Mouse (Mus musculus) hindbrain, embryonic 16.5 days (tissue): ENCODE data around the gene Tuba4a. TPM values are rescaled to one million over a fixed set of nuclear protein-coding genes. Genes with fewer than 3 reads are reported as not detected.
A peak's percentile ranks its signal among the peaks of the same experiment; 100 is the strongest.

ENCODE experiments used
- ATAC-seq: fragments of 200-750 bp; cut with Nextera tagmentation; 2 replicates; pipeline ENCODE4 v1.8.0; 2017; ENCODE audit warnings: moderate TSS enrichment, moderate library complexity
- H3K27ac ChIP-seq: fragments of 300-500 bp; sonication (generic); 2 replicates; pipeline ENCODE4 v1.5.1; 2014; ENCODE audit warnings: low read depth, mild to moderate bottlenecking, control low read depth, low read length, moderate library complexity
- H3K27me3 ChIP-seq: fragments of 300-500 bp; sonication (generic); replicated peaks from 2 replicates; pipeline ENCODE4 v1.6.1; 2014; ENCODE audit warnings: low read length; ENCODE audit not compliant: control insufficient read depth, insufficient read depth
- H3K36me3 ChIP-seq: fragments of 300-500 bp; sonication (generic); 2 replicates; pipeline ENCODE4 v1.6.1; 2014; ENCODE audit warnings: mild to moderate bottlenecking, low read length, moderate library complexity, mixed read lengths; ENCODE audit not compliant: control insufficient read depth, insufficient read depth
- H3K4me1 ChIP-seq: fragments of 300-500 bp; sonication (generic); 2 replicates; pipeline ENCODE4 v1.6.1; 2014; ENCODE audit warnings: low read depth, low read length; ENCODE audit not compliant: control insufficient read depth, insufficient read depth
- H3K4me2 ChIP-seq: fragments of 300-500 bp; sonication (generic); 2 replicates; pipeline ENCODE4 v1.6.1; 2014; ENCODE audit warnings: mild to moderate bottlenecking, low read length, control low read depth, moderate library complexity
- H3K4me3 ChIP-seq: fragments of 300-500 bp; sonication (generic); 2 replicates; pipeline ENCODE4 v1.5.1; 2014; ENCODE audit warnings: mild to moderate bottlenecking, low read length, control low read depth, moderate library complexity
- H3K9ac ChIP-seq: fragments of 300-500 bp; sonication (generic); 2 replicates; pipeline ENCODE4 v1.6.1; 2014; ENCODE audit warnings: low read depth, mild to moderate bottlenecking, control low read depth, low read length, moderate library complexity
- H3K9me3 ChIP-seq: fragments of 300-500 bp; sonication (generic); 2 replicates; pipeline ENCODE4 v1.6.1; 2014; ENCODE audit warnings: mild to moderate bottlenecking, low read length, moderate library complexity; ENCODE audit not compliant: control insufficient read depth
- WGBS: fragments of 180-500 bp; shearing (Covaris S2); extraction: QIAGEN DNeasy Blood & Tissue Kit; methylation state at CpG from one replicate; pipeline ENCODE4 v1.1.7; 2014; 5-methylcytosine and 5-hydroxymethylcytosine counted together
- polyA plus RNA-seq: library from polyadenylated mRNA; unstranded; fragments of >200 nt; fragmentation: Nextera tagmentation; extraction: Ambion mirVana; gene quantifications from 2 replicates; pipeline ENCODE4 v1.2.1, GENCODE M21; 2015

Tuba4a gene
- polyA plus RNA-seq, 1 experiment from 2014 or later: 74.1 TPM

- Histone ChIP-seq H3K4me3 (no peak overlapping the region), H3K36me3 (no peaks in the 10 kb centered on the region), H3K4me2 (no peak overlapping the region), H3K4me1 (peaks cover 5% of the 10 kb centered on the region), H3K27me3 (no peaks in the 10 kb centered on the region), H3K9ac (no peak overlapping the region), H3K27ac (no peak overlapping the region), H3K9me3 (no peaks in the 10 kb centered on the region)
- 72% methylated on average over 13 of the region's 13 CpGs for WGBS
- no peak for ATAC-seq
Observed at GRCm38 (mm10) chr1:75252308-75252707, 32.6 kb upstream of the Tuba4a start.

DNA sequence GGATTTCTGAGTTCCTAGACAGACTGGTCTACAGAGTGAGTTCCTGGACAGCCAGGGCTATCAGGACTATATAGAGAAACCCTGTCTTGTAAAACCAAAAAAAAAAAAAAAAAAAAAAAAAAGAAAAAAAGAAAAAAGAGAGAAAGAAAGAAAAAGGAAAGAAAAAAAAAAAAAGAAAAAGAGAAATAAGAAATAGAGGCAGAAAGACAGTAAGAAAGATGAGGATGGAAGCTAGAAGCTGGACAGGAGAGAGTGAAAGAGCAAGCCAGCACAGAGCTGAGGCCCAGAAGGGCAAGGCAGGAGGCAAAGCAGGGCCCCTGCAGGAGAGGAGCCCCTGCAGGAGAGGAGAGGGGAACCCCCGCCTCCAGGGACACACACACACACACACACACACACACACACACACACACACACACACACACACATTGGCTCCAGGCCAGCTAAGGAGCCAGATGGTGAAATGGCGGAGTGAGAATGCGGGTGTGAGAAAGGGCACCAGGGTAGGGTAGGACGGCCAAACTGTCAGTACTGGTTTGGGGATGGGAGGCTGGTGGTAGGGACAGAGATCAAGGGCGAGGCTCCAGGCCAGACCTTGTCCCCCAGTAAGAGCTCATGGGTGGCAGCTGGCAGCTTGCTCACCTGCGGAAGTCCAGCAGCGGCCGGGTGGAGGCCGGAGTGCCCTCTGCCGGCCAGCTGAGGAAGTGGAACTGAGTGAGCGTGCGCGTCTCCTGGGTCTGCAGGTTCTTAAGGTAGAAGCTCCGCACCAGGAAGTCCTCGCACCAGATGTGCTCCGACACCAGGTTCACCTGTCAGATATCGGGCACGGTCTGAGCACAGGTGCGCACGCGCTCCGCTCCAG, 31.7 kb upstream of the Tuba4a start:
- peak overlapping the region; percentile 8; the same call in 1 of the 2 replicates for H3K4me3 ChIP-seq
- H3K36me3 ChIP-seq: no peaks in the 10 kb centered on the region
- WGBS: 3% methylated on average over 22 of the region's 22 CpGs
- peak overlapping the region; percentile 48 for H3K4me2 ChIP-seq
- no peak overlapping the region; the same call in 1 of the 2 replicates for H3K27ac ChIP-seq
- H3K27me3 ChIP-seq: no peaks in the 10 kb centered on the region
- H3K4me1 ChIP-seq: peaks cover 5% of the 10 kb centered on the region
- no peaks in the 10 kb centered on the region for H3K9me3 ChIP-seq
- peak; percentile 23 for ATAC-seq
- no peak overlapping the region for H3K9ac ChIP-seq

GRCm38 (mm10) chr1:75250498-75250897, 30.8 kb upstream of the Tuba4a start:
- no peak for ATAC-seq
- H3K27me3 ChIP-seq: no peaks in the 10 kb centered on the region
- H3K4me3 ChIP-seq: no peak overlapping the region
- no peak overlapping the region for H3K4me2 ChIP-seq
- H3K4me1 ChIP-seq: peaks cover 5% of the 10 kb centered on the region
- no peak overlapping the region; the same call in 1 of the 2 replicates for H3K27ac ChIP-seq
- H3K36me3 ChIP-seq: no peaks in the 10 kb centered on the region
- H3K9ac ChIP-seq: no peak overlapping the region
- 58% methylated on average over 3 of the region's 3 CpGs for WGBS
- H3K9me3 ChIP-seq: no peaks in the 10 kb centered on the region

DNA sequence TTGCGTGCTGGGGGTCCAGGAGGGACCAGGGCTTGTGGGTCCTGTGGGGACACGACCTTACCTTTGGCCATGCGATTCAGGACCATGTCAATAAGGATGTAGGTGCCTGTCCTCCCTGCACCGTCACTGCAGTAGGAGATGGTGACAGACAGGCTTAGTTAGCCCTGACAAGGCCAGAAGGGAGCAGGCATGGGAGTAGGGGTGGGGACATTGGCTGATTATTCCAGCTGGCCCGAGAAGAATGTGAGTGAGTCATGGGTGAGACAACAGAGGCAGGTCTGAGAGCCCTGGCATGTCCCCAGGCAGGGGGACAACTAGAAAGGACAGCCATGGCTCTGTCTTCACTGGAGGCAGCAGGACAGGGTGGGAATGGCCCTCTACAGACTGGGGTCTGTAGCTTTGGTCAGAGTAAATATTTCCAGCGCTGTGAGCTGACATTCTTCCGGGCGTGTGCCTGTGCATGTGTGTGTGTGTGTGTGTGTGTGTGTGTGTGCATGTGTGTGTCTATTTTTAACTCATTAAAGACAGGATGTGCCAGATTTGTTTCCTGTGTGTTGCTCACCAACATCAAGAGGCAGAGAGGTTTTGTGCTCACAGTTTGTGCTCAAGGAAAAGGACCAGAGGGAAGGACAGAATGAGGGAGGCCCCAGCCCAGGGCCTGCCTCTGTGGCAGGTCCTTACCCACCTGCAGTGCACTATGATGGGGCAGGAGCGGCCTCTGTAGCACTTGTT, 28.5 kb upstream of the Tuba4a start:
- Histone ChIP-seq H3K27ac (no peak overlapping the region), H3K36me3 (peaks cover 6% of the 10 kb centered on the region), H3K9me3 (no peaks in the 10 kb centered on the region), H3K27me3 (no peaks in the 10 kb centered on the region), H3K4me3 (no peak overlapping the region), H3K4me1 (no peaks in the 10 kb centered on the region; the same call in none of the 2 replicates), H3K9ac (no peak overlapping the region), H3K4me2 (no peak overlapping the region)
- WGBS: 53% methylated on average over 9 of the region's 9 CpGs
- ATAC-seq: no peak

DNA sequence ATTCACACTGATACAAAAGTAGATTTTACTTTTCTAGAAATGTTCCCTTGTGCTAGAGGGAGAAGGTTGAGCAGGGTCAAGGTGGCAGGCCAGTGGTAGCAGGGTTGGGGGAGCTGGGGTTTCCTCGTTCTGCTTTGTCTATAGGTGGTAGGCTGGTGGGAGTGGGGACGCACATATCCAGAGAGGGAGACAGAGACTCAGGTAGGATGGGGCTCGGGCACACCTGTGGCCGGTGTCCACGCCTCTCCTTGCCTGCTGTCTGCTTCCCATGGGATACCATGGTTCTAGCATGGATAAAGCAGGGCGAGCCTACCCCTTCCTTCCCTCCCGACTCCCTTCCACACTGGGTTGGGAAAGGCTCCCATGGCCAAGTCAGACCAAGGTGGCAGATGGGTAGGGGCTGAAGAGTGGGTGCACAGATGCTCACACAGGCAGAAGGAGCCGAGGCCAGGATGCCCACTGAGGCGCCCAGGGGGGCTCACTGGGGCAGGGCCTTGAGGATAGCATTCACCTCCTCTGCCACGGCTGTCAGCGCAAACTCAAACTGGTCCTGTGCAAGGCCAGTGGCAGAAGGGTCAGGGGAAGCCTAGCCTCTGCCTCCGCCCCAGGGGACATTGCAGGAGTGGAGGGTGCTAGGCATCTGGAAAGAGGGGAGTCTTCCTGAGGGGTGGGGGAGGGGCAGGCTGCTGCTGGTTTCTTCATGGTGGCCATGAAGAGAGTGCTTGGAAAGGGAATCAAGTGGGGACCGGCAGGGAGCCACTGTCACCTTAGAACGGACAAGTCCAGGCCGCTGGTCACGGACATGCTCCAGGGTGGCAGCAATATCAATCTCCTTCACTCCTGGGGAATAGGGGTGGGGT, 27.6 kb upstream of the Tuba4a start:
- Histone ChIP-seq H3K27ac (no peak overlapping the region), H3K4me1 (no peaks in the 10 kb centered on the region; the same call in none of the 2 replicates), H3K9ac (peak overlapping the region; percentile 3; the same call in 1 of the 2 replicates), H3K4me3 (no peak overlapping the region), H3K27me3 (no peaks in the 10 kb centered on the region), H3K36me3 (peaks cover 6% of the 10 kb centered on the region), H3K9me3 (no peaks in the 10 kb centered on the region), H3K4me2 (no peak overlapping the region)
- WGBS: 80% methylated on average over 16 of the region's 16 CpGs
- no peak for ATAC-seq

DNA sequence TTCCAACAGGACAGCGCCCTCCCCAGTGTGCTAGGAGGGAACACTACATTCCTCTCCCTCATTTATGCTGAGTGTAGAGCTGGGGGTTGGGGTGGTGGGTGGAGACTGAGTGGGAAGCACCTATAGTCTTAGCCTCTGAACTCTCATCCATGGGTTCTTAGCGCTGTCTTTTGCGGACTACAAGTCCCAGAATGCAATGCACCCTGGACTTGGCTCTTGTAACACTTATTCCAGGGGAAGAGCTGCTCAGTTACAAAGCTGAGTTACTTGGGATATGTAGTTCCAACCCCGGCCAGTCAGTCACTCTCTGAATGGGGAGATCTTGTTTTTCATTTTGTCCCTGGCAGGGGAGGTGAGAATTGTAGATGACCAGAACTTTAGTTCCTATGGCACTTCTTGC, 25.2 kb upstream of the Tuba4a start:
- peak; percentile 72 for ATAC-seq
- no peaks in the 10 kb centered on the region for H3K27me3 ChIP-seq
- peaks cover 14% of the 10 kb centered on the region for H3K36me3 ChIP-seq
- H3K9me3 ChIP-seq: no peaks in the 10 kb centered on the region
- H3K27ac ChIP-seq: no peak overlapping the region
- no peak overlapping the region for H3K4me3 ChIP-seq
- no peak overlapping the region for H3K4me2 ChIP-seq
- H3K9ac ChIP-seq: no peak overlapping the region; the same call in 1 of the 2 replicates
- no peaks in the 10 kb centered on the region for H3K4me1 ChIP-seq
- WGBS: 16% methylated on average over 4 of the region's 4 CpGs

DNA sequence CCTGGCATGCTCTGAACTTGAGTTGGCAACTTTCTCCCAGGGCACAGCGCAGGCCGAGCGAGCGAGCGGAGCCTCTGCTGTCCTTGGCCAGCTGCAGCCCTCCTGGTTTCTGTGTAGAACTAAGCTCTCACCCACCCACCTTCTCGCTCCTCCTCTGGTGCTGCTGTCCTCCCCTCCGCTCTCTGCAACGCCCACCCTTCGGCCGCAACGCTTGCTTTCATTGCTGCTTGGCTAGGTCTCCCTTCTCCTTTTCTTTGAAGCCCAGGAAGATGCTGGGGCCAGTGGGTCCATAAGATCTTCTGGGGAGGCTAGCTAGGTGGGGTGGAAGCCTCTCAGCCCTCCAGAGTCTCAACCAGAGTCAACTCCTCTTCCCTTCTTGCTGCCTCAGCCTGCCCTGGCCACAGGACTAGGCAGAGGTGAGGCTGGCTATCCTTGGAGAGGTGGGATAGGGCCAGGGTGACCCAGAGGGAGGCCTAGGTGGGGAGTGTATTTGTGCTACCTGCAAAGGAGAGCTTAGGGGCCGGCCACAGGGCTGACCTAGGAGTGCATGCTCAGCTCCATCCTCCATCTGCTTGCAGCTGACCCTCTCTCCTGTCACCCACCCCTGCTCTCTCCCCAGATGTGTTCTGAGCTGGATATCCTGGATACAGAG, 24.6 kb upstream of the Tuba4a start:
- H3K4me3 ChIP-seq: no peak overlapping the region
- peak; percentile 26 for ATAC-seq
- H3K27ac ChIP-seq: no peak overlapping the region
- no peaks in the 10 kb centered on the region for H3K27me3 ChIP-seq
- H3K36me3 ChIP-seq: peaks cover 19% of the 10 kb centered on the region
- no peak overlapping the region for H3K4me2 ChIP-seq
- 88% methylated on average over 12 of the region's 12 CpGs for WGBS
- H3K9ac ChIP-seq: no peak overlapping the region; the same call in 1 of the 2 replicates
- no peaks in the 10 kb centered on the region for H3K4me1 ChIP-seq
- H3K9me3 ChIP-seq: no peaks in the 10 kb centered on the region

DNA sequence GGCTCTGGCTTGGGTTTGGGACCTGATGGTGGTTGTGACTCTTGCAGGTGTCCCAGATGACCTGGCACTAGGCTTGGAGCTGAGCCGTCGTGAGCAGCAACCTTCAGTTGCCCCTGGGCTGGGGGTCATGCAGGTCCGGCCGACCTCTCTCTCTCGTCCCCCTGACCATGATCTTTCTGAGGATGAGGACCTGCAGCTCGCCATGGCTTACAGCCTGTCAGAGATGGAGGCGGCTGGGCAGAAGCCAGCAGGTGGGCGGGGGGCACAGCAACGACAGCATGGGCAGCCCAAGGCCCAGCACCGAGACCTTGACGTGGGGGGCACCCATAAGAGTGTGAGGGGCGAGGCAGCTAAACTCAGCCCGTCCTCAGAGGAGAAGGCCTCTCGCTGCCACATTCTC, 23.7 kb upstream of the Tuba4a start:
- 89% methylated on average over 14 of the region's 14 CpGs for WGBS
- no peak for ATAC-seq

More for the DNA sequence above, 23.7 kb upstream of the Tuba4a start:
- Histone ChIP-seq H3K27ac (no peak overlapping the region), H3K4me3 (no peak overlapping the region), H3K9me3 (no peaks in the 10 kb centered on the region), H3K9ac (no peak overlapping the region), H3K27me3 (no peaks in the 10 kb centered on the region), H3K4me2 (no peak overlapping the region), H3K36me3 (peaks cover 19% of the 10 kb centered on the region), H3K4me1 (no peaks in the 10 kb centered on the region)
